Mouse (Mus musculus) liver, adult 2 months (tissue): ENCODE results near the gene Adpgk. TPM values are rescaled to one million over a fixed set of nuclear protein-coding genes. Genes with fewer than 3 reads are reported as not detected.

Source experiments
- DNase-seq: peaks from one replicate; pipeline ENCODE4 v3.0.0-alpha.2; 2011; ENCODE audit warnings: low read depth, low spot score; ENCODE audit errors: extremely low read depth
- H3K27ac ChIP-seq: fragments of 200-500 bp; replicated peaks from 2 replicates; pipeline ENCODE4 v1.5.1; 2012; ENCODE audit warnings: low read depth, mild to moderate bottlenecking, control low read depth, inconsistent platforms, low read length; ENCODE audit not compliant: insufficient read depth
- H3K27me3 ChIP-seq: fragments of 200-500 bp; 2 replicates; pipeline ENCODE4 v1.6.1; 2012; ENCODE audit warnings: mild to moderate bottlenecking, moderate library complexity, low read length, inconsistent platforms; ENCODE audit not compliant: control insufficient read depth, insufficient read depth
- H3K36me3 ChIP-seq: fragments of 200-500 bp; 2 replicates; pipeline ENCODE4 v1.6.1; 2012; ENCODE audit warnings: low read length, inconsistent platforms; ENCODE audit not compliant: control insufficient read depth, insufficient read depth
- H3K4me1 ChIP-seq: fragments of 200-500 bp; 2 replicates; pipeline ENCODE4 v1.6.1; 2011; ENCODE audit warnings: low read length; ENCODE audit not compliant: control insufficient read depth, insufficient read depth
- H3K4me3 ChIP-seq: fragments of 200-500 bp; 2 replicates; pipeline ENCODE4 v1.5.1; 2011; ENCODE audit warnings: low read depth, mild to moderate bottlenecking, control low read depth, low read length, moderate library complexity; ENCODE audit not compliant: insufficient read depth
- H3K79me2 ChIP-seq: fragments of 200-500 bp; 2 replicates; pipeline ENCODE4 v1.6.1; 2012; ENCODE audit warnings: inconsistent platforms, mild to moderate bottlenecking, low read length, moderate library complexity; ENCODE audit not compliant: control insufficient read depth, insufficient read depth
- H3K9ac ChIP-seq: fragments of 200-500 bp; 2 replicates; pipeline ENCODE4 v1.6.1; 2012; ENCODE audit warnings: low read depth, mild to moderate bottlenecking, control low read depth, inconsistent platforms, low read length
- CTCF ChIP-seq: fragments of 200-500 bp; IDR thresholded peaks from 2 replicates; pipeline ENCODE4 v1.5.1; 2011; ENCODE audit warnings: low read depth, low read length, control low read depth
- POLR2A ChIP-seq: fragments of 200-500 bp; IDR thresholded peaks from 2 replicates; pipeline ENCODE4 v1.6.1; 2011; ENCODE audit warnings: low read length, control low read depth; ENCODE audit not compliant: insufficient read depth; ENCODE audit errors: extremely low read depth
- WGBS: fragments of 180-500 bp; shearing (Covaris S2); methylation state at CpG from one replicate; pipeline ENCODE4 v1.1.7; 2018; 5-methylcytosine and 5-hydroxymethylcytosine counted together
- polyA plus RNA-seq: library from polyadenylated mRNA; depleted of rRNA; stranded (reverse); fragments of >200 nt; gene quantifications from 2 replicates; pipeline ENCODE4 v1.2.3, GENCODE M21; 2012
- total RNA-seq: library from RNA; depleted of rRNA; stranded (reverse); fragments of >200 nt; gene quantifications from 2 replicates; pipeline ENCODE4 v1.2.3, GENCODE M21; 2014

Gene Adpgk
- total and polyA plus RNA-seq, 2 experiments = 7.9 to 11.3 TPM

DNA sequence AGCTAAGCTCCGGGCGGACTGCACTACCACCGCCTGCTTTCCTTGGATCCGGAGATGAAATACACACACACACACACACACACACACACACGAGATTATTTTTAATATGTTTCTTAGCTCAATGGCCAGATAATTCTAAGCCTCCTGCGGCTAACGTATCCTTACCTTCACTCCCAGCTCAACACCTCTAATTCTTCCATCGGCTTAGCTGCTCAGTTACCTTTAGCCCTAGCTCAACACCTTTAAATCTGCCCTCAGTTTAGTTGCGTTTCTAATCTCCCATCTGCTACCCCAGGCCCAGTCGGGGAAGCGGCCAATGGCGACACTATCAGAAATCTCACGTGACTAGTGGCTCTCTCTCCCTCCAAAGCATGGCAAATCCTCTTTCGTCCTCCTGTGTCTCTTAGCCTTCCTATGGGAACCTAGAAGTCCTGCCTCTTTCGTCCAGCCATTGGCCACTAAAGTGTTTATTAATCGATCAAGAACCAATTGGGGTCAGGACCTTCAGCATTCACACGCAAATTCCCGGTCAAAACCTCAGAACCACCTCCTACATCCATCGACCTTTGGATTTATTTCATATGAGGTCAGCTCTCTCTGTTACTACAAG, 16.4 kb upstream of the Adpgk start:
- Histone ChIP-seq H3K27me3 (no peaks in the 10 kb centered on the region), H3K27ac (no peak overlapping the region), H3K9ac (no peak overlapping the region), H3K79me2 (no peaks in the 10 kb centered on the region), H3K4me1 (peaks cover 3% of the 10 kb centered on the region; the same call in 1 of the 2 replicates), H3K36me3 (no peaks in the 10 kb centered on the region), H3K4me3 (no peak overlapping the region)
- DNase-seq = no peak
- 89% methylated on average over 19 of the region's 19 CpGs for WGBS
- TF ChIP-seq CTCF = no peak
- TF ChIP-seq POLR2A = no peak

- no peak for TF ChIP-seq POLR2A
- no peak for TF ChIP-seq CTCF
- Histone ChIP-seq H3K4me3 (no peak overlapping the region), H3K36me3 (no peaks in the 10 kb centered on the region), H3K9ac (no peak overlapping the region), H3K4me1 (no peaks in the 10 kb centered on the region), H3K27ac (no peak overlapping the region), H3K79me2 (no peaks in the 10 kb centered on the region), H3K27me3 (no peaks in the 10 kb centered on the region)
- no peak for DNase-seq
- 65% methylated on average over 2 of the region's 2 CpGs for WGBS
These were observed 13.2 kb upstream of the Adpgk start for GRCm38 (mm10) chr9:59278199-59278598.

DNA sequence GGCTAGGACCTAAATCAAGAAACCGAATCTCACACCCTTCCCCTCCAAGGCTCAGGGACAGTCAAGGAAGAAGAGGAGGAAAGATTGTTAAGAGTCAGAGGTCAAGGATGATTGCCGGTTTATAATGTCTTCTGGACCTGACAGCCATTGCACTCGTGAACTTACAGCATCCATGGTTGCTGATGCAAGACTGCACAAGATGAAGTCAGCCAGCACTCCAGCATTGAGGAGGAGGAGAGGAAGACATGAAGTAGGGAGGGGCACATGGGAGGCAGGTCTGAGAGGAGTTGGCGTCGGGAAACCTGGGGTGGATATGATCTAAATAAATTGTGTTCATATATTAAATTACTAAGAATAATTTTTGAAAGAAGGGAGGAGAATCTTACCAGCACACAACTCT, 12.7 kb upstream of the Adpgk start:
- WGBS = 71% methylated on average over 5 of the region's 5 CpGs
- Histone ChIP-seq H3K36me3 (no peaks in the 10 kb centered on the region), H3K4me3 (no peak overlapping the region), H3K27ac (no peak overlapping the region), H3K4me1 (no peaks in the 10 kb centered on the region), H3K27me3 (no peaks in the 10 kb centered on the region), H3K79me2 (no peaks in the 10 kb centered on the region), H3K9ac (no peak overlapping the region)
- TF ChIP-seq CTCF = no peak
- TF ChIP-seq POLR2A = no peak
- DNase-seq = no peak

GRCm38 (mm10) chr9:59280888-59281287, 10.5 kb upstream of the Adpgk start:
- Histone ChIP-seq H3K36me3 (no peaks in the 10 kb centered on the region), H3K4me3 (no peak overlapping the region)

GRCm38 (mm10) chr9:59281871-59282682, 9.3 kb upstream of the Adpgk start:
- WGBS = 40% methylated on average over 27 of the region's 27 CpGs
- no peak overlapping the region for H3K4me3 ChIP-seq
- no peak overlapping the region for H3K27ac ChIP-seq
- no peaks in the 10 kb centered on the region for H3K36me3 ChIP-seq
- H3K9ac ChIP-seq = no peak overlapping the region
- TF ChIP-seq POLR2A (no peak), CTCF (peak; percentile 94)
- H3K4me1 ChIP-seq = no peaks in the 10 kb centered on the region
- H3K27me3 ChIP-seq = no peaks in the 10 kb centered on the region
- H3K79me2 ChIP-seq = no peaks in the 10 kb centered on the region
- DNase-seq = peak; percentile 48

More at GRCm38 (mm10) chr9:59280888-59281287, 10.5 kb upstream of the Adpgk start:
- Histone ChIP-seq H3K27me3 (no peaks in the 10 kb centered on the region), H3K79me2 (no peaks in the 10 kb centered on the region), H3K4me1 (no peaks in the 10 kb centered on the region), H3K27ac (no peak overlapping the region), H3K9ac (no peak overlapping the region)
- DNase-seq = no peak
- TF ChIP-seq POLR2A (no peak), CTCF (no peak)
- 85% methylated on average over 5 of the region's 5 CpGs for WGBS

DNA sequence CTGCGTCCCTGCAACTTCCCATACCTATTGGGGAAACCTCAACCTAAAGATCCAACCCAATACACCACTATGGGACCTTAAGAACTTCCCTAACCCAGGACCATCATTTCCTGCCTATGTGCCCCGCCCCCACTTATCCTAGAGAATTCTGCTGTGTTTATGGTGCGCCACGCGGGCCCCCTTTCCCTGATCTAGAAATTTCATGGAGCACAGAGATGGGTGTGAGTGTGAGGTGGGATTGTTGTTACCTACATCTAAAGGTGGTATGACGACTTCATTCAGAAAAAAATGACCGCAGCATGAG, 8.7 kb upstream of the Adpgk start:
- H3K27me3 ChIP-seq = no peaks in the 10 kb centered on the region
- WGBS = 55% methylated on average over 7 of the region's 7 CpGs
- no peaks in the 10 kb centered on the region for H3K79me2 ChIP-seq
- no peaks in the 10 kb centered on the region for H3K4me1 ChIP-seq
- no peak overlapping the region for H3K9ac ChIP-seq
- H3K27ac ChIP-seq = no peak overlapping the region
- no peaks in the 10 kb centered on the region for H3K36me3 ChIP-seq
- no peak for TF ChIP-seq CTCF
- no peak for TF ChIP-seq POLR2A
- H3K4me3 ChIP-seq = no peak overlapping the region
- no peak for DNase-seq
